Mouse (Mus musculus): ENCODE measurements around the gene Stk38l. TPM values are rescaled to one million over a fixed set of nuclear protein-coding genes. Genes with fewer than 3 reads are reported as not detected.
"Not testable (repeated sequence)": the region's sequence is repeated elsewhere in the genome, so short reads cannot be mapped to it uniquely, and the experiment has no call there.

Gene Stk38l
- polyA plus RNA-seq, 1 experiment, result 0.09 TPM

DNA sequence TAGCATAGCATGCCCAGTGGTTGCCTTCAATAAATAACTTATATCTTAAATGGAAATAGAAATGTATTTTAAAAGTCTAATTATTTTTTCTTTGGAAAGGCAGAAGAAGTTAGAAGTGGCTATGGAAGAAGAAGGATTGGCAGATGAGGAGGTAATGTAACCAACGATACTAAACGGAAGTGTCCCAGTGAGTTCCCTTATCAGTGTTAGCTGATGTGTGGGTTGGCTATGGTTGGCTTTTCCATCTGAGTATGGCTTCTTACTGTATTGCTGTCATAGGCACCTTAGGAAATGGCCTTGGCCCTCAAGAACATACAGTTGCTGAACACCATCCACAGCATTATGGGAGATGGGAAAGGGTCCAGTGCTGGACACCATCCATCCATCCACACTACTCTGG lies 35.2 kb downstream of the Stk38l start:
- Histone ChIP-seq H3K9me3 (ENCODE audit: control insufficient read depth, low read length) (no peaks in the 10 kb centered on the region), H3K4me1 (ENCODE audit: control insufficient read depth) (peaks cover 6% of the 10 kb centered on the region), H3K4me3 (replicated peaks) (no peak overlapping the region), H3K27me3 (ENCODE audit: control insufficient read depth) (no peaks in the 10 kb centered on the region), H3K36me3 (ENCODE audit: control insufficient read depth) (peaks cover 3% of the 10 kb centered on the region; the same call in 1 of the 2 replicates)
- TF ChIP-seq GATA1 (IDR thresholded peaks at IDR 0.05; ENCODE audit: low read length) (no peak), TAL1 (IDR thresholded peaks at IDR 0.05; ENCODE audit: low read length) (no peak)

DNA sequence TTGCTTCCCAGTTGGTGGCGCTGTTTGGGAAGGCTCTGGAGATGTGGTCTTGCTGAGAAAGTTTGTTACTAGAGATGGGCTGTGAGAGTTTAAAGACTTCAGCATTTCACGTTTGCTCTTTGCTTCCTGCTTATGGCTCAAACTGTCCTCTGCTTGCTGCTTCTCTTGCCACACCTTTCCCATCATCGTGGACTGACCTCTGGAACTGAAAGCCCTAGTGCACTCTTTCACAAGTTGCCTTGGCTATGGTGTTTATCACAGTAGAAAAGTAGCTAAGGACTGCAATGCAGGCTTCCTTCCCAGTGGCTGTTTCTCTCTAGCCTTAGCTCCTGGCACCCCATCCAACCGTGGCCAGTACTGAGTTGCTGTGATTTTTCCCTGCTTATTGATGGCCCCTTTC lies 35.9 kb downstream of the Stk38l start:
- Histone ChIP-seq H3K9me3 (ENCODE audit: control insufficient read depth, low read length) (no peaks in the 10 kb centered on the region), H3K4me3 (replicated peaks) (no peak overlapping the region), H3K4me1 (ENCODE audit: control insufficient read depth) (no peaks in the 10 kb centered on the region; the same call in 1 of the 2 replicates), H3K36me3 (ENCODE audit: control insufficient read depth) (peaks cover 3% of the 10 kb centered on the region; the same call in 1 of the 2 replicates), H3K27me3 (ENCODE audit: control insufficient read depth) (no peaks in the 10 kb centered on the region)
- no peak for TF ChIP-seq TAL1 (IDR thresholded peaks at IDR 0.05; ENCODE audit: low read length)
- no peak for TF ChIP-seq GATA1 (IDR thresholded peaks at IDR 0.05; ENCODE audit: low read length)

DNA sequence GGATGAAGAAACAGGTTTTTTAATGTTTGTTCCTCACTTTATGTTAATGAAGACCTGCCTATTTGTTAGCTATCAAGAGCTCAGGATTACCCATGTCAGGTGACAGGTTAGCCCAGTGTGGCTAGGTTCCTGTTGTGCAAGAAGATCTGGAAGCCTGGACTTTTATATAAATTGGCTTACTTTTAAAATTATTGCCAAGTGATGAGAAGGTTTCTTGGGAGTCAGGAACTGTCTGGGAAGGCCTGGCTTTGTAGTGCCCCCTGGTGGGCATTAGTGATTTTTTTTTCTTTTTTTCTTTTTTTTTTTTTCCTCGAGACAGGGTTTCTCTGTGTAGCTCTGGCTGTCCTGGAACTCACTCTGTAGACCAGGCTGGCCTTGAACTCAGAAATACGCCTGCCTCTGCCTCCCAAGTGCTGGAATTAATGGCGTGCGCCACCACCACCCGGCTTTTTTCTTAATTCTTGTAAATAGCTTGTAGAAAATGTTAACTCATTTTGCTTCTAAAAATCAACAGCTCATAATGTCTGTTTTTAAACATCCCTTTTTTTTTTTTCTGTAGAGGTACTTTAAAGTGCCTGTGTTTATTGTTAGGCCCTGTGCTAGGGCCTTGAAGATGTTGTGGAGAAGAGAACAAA lies 37.6 kb downstream of the Stk38l start:
- no peaks in the 10 kb centered on the region for H3K27me3 ChIP-seq (ENCODE audit: control insufficient read depth)
- no peaks in the 10 kb centered on the region; the same call in 1 of the 2 replicates for H3K4me1 ChIP-seq (ENCODE audit: control insufficient read depth)
- peaks cover 5% of the 10 kb centered on the region for H3K36me3 ChIP-seq (ENCODE audit: control insufficient read depth)
- no peaks in the 10 kb centered on the region for H3K9me3 ChIP-seq (ENCODE audit: control insufficient read depth, low read length)
- no peak overlapping the region for H3K4me3 ChIP-seq (replicated peaks)
- TF ChIP-seq TAL1 (IDR thresholded peaks at IDR 0.05; ENCODE audit: low read length) (no peak), GATA1 (IDR thresholded peaks at IDR 0.05; ENCODE audit: low read length) (no peak)

DNA sequence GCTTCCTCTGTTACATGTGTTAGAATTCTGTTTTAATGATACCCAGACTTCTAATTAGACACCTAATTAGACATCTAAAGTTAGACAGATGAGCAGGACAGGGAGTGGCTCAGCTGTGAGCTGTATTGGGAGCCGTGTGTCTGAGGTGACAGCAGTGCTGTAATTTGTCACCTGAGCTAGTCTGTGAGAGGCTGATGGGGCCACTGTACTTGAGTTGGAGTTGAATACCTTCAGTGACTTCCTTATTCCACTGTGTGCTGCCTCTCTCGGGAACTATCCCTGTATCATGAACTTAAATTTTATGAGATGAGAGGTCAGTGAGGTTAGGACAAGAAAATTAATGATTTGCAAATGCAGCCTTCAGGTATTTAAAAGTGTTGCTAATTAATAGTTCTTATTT lies 39.8 kb downstream of the Stk38l start:
- Histone ChIP-seq H3K36me3 (ENCODE audit: control insufficient read depth) (peaks cover 25% of the 10 kb centered on the region), H3K4me3 (replicated peaks) (no peak overlapping the region), H3K27me3 (ENCODE audit: control insufficient read depth) (no peaks in the 10 kb centered on the region), H3K9me3 (ENCODE audit: control insufficient read depth, low read length) (no peaks in the 10 kb centered on the region), H3K4me1 (ENCODE audit: control insufficient read depth) (no peaks in the 10 kb centered on the region)
- TF ChIP-seq GATA1 (IDR thresholded peaks at IDR 0.05; ENCODE audit: low read length) (no peak), TAL1 (IDR thresholded peaks at IDR 0.05; ENCODE audit: low read length) (no peak)

DNA sequence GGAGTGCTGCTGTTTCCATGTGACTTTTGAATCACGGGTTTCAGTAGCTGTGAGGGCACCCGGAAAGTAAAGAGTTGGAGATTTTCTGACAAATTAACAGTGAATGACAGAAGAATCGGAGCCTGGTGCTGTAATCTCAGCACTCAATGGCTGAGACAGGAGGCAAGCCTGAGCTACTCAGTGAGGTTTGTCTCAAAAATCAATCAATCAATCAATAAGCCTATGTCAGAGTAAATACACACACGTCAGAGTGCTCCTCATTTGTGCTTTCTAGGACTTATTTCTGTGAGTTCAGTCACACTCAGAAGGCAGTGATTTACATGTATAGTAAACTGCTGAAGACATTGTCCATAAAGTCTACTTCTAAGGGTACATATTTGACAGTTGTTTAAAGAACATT lies 40.5 kb downstream of the Stk38l start:
- no peak for TF ChIP-seq TAL1 (IDR thresholded peaks at IDR 0.05; ENCODE audit: low read length)
- TF ChIP-seq GATA1 (IDR thresholded peaks at IDR 0.05; ENCODE audit: low read length), result no peak
- no peaks in the 10 kb centered on the region for H3K4me1 ChIP-seq (ENCODE audit: control insufficient read depth)
- no peak overlapping the region for H3K4me3 ChIP-seq (replicated peaks)
- no peaks in the 10 kb centered on the region for H3K9me3 ChIP-seq (ENCODE audit: control insufficient read depth, low read length)
- no peaks in the 10 kb centered on the region for H3K27me3 ChIP-seq (ENCODE audit: control insufficient read depth)
- H3K36me3 ChIP-seq (ENCODE audit: control insufficient read depth), result peaks cover 27% of the 10 kb centered on the region

DNA sequence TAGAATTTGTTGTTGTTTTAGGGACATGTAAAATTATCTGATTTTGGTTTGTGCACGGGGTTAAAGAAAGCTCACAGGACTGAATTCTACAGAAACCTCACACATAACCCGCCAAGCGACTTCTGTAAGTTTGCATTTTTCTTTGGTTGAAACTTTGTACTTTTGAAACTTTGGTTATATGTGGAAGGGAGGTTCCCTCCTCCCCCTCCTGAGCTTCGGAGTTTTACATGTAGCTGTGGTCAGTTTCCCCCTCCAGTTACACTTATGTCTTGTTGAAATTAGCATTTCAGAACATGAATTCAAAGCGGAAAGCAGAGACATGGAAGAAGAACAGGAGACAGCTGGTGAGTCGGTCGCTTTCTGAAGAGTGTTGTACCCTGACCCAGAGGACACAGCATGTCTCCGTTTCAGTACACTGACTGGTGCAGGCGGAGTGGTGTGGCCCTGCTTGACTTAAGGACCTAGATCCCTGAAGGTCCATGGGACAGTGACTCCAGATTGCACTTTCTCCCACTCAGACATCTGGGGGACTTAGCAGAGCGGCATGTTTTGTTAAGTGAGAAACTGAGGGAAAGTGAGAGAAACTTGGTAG lies 44.1 kb downstream of the Stk38l start:
- TF ChIP-seq GATA1 (IDR thresholded peaks at IDR 0.05; ENCODE audit: low read length) (no peak), TAL1 (IDR thresholded peaks at IDR 0.05; ENCODE audit: low read length) (no peak)
- Histone ChIP-seq H3K36me3 (ENCODE audit: control insufficient read depth) (peaks cover 44% of the 10 kb centered on the region), H3K27me3 (ENCODE audit: control insufficient read depth) (no peaks in the 10 kb centered on the region), H3K9me3 (ENCODE audit: control insufficient read depth, low read length) (no peaks in the 10 kb centered on the region), H3K4me1 (ENCODE audit: control insufficient read depth) (no peaks in the 10 kb centered on the region), H3K4me3 (replicated peaks) (no peak overlapping the region)

DNA sequence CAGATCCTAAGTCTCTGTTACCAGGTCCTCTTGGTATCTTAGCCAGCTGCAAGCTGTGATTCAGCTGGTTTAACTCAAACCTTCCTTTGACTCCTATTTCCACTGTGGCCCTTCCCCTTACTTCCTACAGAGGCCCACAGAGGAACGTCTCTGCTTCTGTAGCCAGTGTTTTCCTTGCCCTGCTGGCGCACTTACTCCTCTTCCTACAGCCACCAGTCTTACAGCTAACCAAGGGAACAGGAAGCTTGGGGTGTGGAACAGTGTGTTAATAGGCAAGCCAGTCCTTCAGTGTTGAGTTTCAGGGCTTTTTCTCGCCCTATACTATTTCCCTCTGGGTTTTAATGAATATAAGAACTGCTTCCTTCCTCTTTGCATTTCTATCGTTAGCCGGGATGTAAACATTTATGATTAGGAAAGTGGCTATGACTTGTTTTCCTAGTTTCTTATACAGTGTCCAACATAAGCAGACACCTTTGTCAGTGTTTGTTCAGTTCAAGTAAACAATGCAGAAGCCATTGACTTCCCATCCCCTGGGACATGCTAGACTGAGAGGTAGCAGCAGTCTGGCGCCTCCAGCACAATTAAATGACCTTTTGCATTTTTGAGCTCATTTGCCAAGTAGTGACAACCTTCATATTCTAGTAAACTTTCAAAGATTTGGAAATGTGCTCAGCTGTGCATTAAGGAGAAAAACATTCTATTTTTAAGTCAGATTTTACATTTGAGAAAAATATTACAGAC lies 45.4 kb downstream of the Stk38l start:
- peaks cover 48% of the 10 kb centered on the region for H3K36me3 ChIP-seq (ENCODE audit: control insufficient read depth)
- H3K4me3 ChIP-seq (replicated peaks), result no peak overlapping the region
- H3K27me3 ChIP-seq (ENCODE audit: control insufficient read depth), result no peaks in the 10 kb centered on the region

DNA sequence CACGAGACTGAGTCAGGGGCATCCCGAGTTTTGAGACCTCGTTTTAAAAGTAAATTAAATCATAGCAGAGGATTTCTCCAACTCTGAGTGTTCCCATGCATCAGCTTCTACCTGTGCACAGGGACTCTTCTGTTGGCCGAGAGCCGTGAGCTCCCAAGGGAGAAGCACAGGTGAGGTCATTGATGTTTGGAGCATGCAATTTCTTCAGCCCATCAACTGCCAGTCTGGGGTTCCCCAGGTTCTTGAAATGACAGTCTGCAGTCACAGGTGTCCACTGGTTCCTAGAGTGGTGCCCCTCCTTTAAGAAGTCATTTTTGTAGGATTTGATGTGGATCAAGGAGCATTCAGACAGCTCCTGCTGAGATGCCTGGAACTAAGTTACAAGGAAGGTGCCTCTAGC lies 46.0 kb downstream of the Stk38l start:
- Histone ChIP-seq H3K27me3 (ENCODE audit: control insufficient read depth) (no peaks in the 10 kb centered on the region), H3K4me1 (ENCODE audit: control insufficient read depth) (no peaks in the 10 kb centered on the region), H3K4me3 (replicated peaks) (no peak overlapping the region), H3K36me3 (ENCODE audit: control insufficient read depth) (peaks cover 51% of the 10 kb centered on the region), H3K9me3 (ENCODE audit: control insufficient read depth, low read length) (no peaks in the 10 kb centered on the region)
- no peak for TF ChIP-seq GATA1 (IDR thresholded peaks at IDR 0.05; ENCODE audit: low read length)
- no peak for TF ChIP-seq TAL1 (IDR thresholded peaks at IDR 0.05; ENCODE audit: low read length)

More for the DNA sequence above, 45.4 kb downstream of the Stk38l start:
- Histone ChIP-seq H3K9me3 (ENCODE audit: control insufficient read depth, low read length) (no peaks in the 10 kb centered on the region), H3K4me1 (ENCODE audit: control insufficient read depth) (no peaks in the 10 kb centered on the region)
- TF ChIP-seq TAL1 (IDR thresholded peaks at IDR 0.05; ENCODE audit: low read length) (no peak), GATA1 (IDR thresholded peaks at IDR 0.05; ENCODE audit: low read length) (no peak)

DNA sequence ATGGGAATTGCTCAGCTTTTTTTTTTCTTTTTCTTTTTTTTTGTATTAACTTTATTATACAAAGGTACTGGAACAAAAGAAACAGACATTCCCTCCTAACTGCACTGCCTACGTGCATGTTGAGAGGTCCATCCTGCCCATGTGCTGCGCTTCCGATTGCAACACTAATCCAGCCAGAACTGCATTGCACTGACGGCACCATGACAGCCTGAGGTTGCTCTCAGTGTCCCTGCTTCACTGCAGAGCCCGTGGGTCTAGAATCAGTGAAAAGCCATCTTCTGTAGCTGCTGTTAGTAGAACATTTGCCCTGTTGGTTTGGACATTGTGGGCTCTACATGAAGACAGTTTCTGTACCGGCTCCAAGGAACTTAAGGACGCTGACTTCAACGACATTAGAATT lies 51.1 kb downstream of the Stk38l start:
- not testable (repeated sequence) for H3K4me1 ChIP-seq (ENCODE audit: control insufficient read depth); H3K9me3 ChIP-seq (ENCODE audit: control insufficient read depth, low read length); H3K4me3 ChIP-seq (replicated peaks); H3K27me3 ChIP-seq (ENCODE audit: control insufficient read depth)
- peaks cover 24% of the 10 kb centered on the region for H3K36me3 ChIP-seq (ENCODE audit: control insufficient read depth)
